Mouse (Mus musculus): Measurements from ENCODE around the gene Srgap3.

The Srgap3 gene

GRCm38 (mm10) chr6:112949220-112949619, 2.2 kb upstream of the Srgap3 start:
- DNase-seq = no peak

GRCm38 (mm10) chr6:112948416-112948815, 1.4 kb upstream of the Srgap3 start:
- no peak for DNase-seq

- no peak for DNase-seq
Measured at GRCm38 (mm10) chr6:112946021-112946811, 850 bp downstream of the Srgap3 start.

- DNase-seq = no peak
Measured at GRCm38 (mm10) chr6:112945181-112945751, 1.8 kb downstream of the Srgap3 start.

- no peak for DNase-seq
Measured at GRCm38 (mm10) chr6:112943596-112944245, 3.3 kb downstream of the Srgap3 start.

GRCm38 (mm10) chr6:112939281-112939680, 7.8 kb downstream of the Srgap3 start:
- no peak for DNase-seq

GRCm38 (mm10) chr6:112937791-112938190, 9.3 kb downstream of the Srgap3 start:
- no peak for DNase-seq

- DNase-seq = no peak
Measured at GRCm38 (mm10) chr6:112934501-112934900, 12.6 kb downstream of the Srgap3 start.

GRCm38 (mm10) chr6:112932611-112933010, 14.5 kb downstream of the Srgap3 start:
- DNase-seq = no peak

GRCm38 (mm10) chr6:112930011-112930451, 17.0 kb downstream of the Srgap3 start:
- no peak for DNase-seq

GRCm38 (mm10) chr6:112929291-112929984, 17.6 kb downstream of the Srgap3 start:
- DNase-seq = no peak

GRCm38 (mm10) chr6:112928841-112929240, 18.2 kb downstream of the Srgap3 start:
- no peak for DNase-seq

GRCm38 (mm10) chr6:112927341-112927740, 19.7 kb downstream of the Srgap3 start:
- DNase-seq = no peak

- no peak for DNase-seq
Measured at GRCm38 (mm10) chr6:112926011-112926410, 21.1 kb downstream of the Srgap3 start.

- DNase-seq = no peak
Measured at GRCm38 (mm10) chr6:112925234-112925975, 21.7 kb downstream of the Srgap3 start.

- no peak for DNase-seq
Measured at GRCm38 (mm10) chr6:112924606-112925141, 22.4 kb downstream of the Srgap3 start.

- DNase-seq = no peak
Measured at GRCm38 (mm10) chr6:112920619-112921195, 26.4 kb downstream of the Srgap3 start.

- no peak for DNase-seq
Measured at GRCm38 (mm10) chr6:112917717-112918116, 29.3 kb downstream of the Srgap3 start.

- no peak for DNase-seq
Measured at GRCm38 (mm10) chr6:112916243-112916642, 30.8 kb downstream of the Srgap3 start.

- DNase-seq = no peak
Measured at GRCm38 (mm10) chr6:112912552-112912951, 34.5 kb downstream of the Srgap3 start.

GRCm38 (mm10) chr6:112909711-112910110, 37.4 kb downstream of the Srgap3 start:
- DNase-seq = no peak
